Mouse (Mus musculus): Measurements from ENCODE around the gene Olfr328.

DNA sequence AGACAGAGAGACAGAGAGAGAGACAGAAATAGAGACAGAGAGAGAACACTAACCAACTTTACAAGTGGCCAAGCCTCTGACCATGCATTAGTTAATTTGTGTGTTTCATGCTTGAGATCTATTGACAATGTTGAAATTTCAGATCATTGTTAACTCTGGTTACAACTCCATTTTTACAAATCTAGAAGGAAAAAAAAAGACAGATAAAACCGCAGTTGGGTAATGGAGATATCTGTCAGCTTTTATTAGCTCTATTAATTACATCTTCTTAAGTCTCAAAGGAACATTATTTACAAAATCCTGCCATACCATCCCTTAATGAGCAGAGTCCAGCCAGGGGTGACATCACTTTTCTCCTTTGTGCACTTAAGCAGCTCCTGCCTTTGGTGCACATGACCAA lies 22.0 kb upstream of the Olfr328 start, which contains the start of gene Olfr325:
- TF ChIP-seq POLR2A (IDR thresholded peaks at IDR 0.05; ENCODE audit: control insufficient read depth, extremely low read depth, insufficient read depth, low read length, poor library complexity) (no peak), CTCF (IDR thresholded peaks at IDR 0.05; ENCODE audit: borderline replicate concordance, control insufficient read depth, extremely low read depth, insufficient read depth, low read length, poor library complexity) (no peak)
